Mouse (Mus musculus): ENCODE measurements around the gene Cdr2l. TPM values are rescaled to one million over a fixed set of nuclear protein-coding genes. Genes with fewer than 3 reads are reported as not detected.
A peak's percentile ranks its signal among the peaks of the same experiment; 100 is the strongest.

The Cdr2l gene
- total RNA-seq, 1 experiment from 2014 or later, result 0.12 TPM

GRCm38 (mm10) chr11:115400630-115401391 is 19.1 kb downstream of the Cdr2l start:
- no peak for ATAC-seq (ENCODE audit: extremely low read depth, insufficient number of reproducible peaks, low FRiP score, poor library complexity, severe bottlenecking)

- ATAC-seq (ENCODE audit: extremely low read depth, insufficient number of reproducible peaks, low FRiP score, poor library complexity, severe bottlenecking), result peak; percentile 73
These were observed 21.8 kb downstream of the Cdr2l start, which contains the start of gene Mrpl58 for GRCm38 (mm10) chr11:115403338-115404124. Gene Mrpl58 (plus strand): TSS chr11:115403752.

- ATAC-seq (ENCODE audit: extremely low read depth, insufficient number of reproducible peaks, low FRiP score, poor library complexity, severe bottlenecking), result no peak
These were observed 24.0 kb downstream of the Cdr2l start for GRCm38 (mm10) chr11:115405723-115406122.

GRCm38 (mm10) chr11:115406858-115407401 is 25.2 kb downstream of the Cdr2l start:
- no peak for ATAC-seq (ENCODE audit: extremely low read depth, insufficient number of reproducible peaks, low FRiP score, poor library complexity, severe bottlenecking)

GRCm38 (mm10) chr11:115408266-115408920 is 26.7 kb downstream of the Cdr2l start:
- ATAC-seq (ENCODE audit: extremely low read depth, insufficient number of reproducible peaks, low FRiP score, poor library complexity, severe bottlenecking), result no peak

- ATAC-seq (ENCODE audit: extremely low read depth, insufficient number of reproducible peaks, low FRiP score, poor library complexity, severe bottlenecking), result no peak
These were observed 27.8 kb downstream of the Cdr2l start for GRCm38 (mm10) chr11:115409556-115409955.

- peak; percentile 97 for ATAC-seq (ENCODE audit: extremely low read depth, insufficient number of reproducible peaks, low FRiP score, poor library complexity, severe bottlenecking)
These were observed 38.0 kb downstream of the Cdr2l start, which contains the start of the genes Atp5h and Kctd2 for GRCm38 (mm10) chr11:115419531-115420237. Gene Atp5h (minus strand): TSS chr11:115419962. Gene Kctd2 (plus strand): TSS chr11:115420128.

- no peak for ATAC-seq (ENCODE audit: extremely low read depth, insufficient number of reproducible peaks, low FRiP score, poor library complexity, severe bottlenecking)
These were observed 38.8 kb downstream of the Cdr2l start for GRCm38 (mm10) chr11:115420336-115421190.

- ATAC-seq (ENCODE audit: extremely low read depth, insufficient number of reproducible peaks, low FRiP score, poor library complexity, severe bottlenecking), result no peak
These were observed 39.6 kb downstream of the Cdr2l start for GRCm38 (mm10) chr11:115421328-115421727.

- ATAC-seq (ENCODE audit: extremely low read depth, insufficient number of reproducible peaks, low FRiP score, poor library complexity, severe bottlenecking), result no peak
These were observed 40.3 kb downstream of the Cdr2l start for GRCm38 (mm10) chr11:115421972-115422371.

GRCm38 (mm10) chr11:115423091-115423490 is 41.4 kb downstream of the Cdr2l start:
- no peak for ATAC-seq (ENCODE audit: extremely low read depth, insufficient number of reproducible peaks, low FRiP score, poor library complexity, severe bottlenecking)

GRCm38 (mm10) chr11:115424666-115425065 is 43.0 kb downstream of the Cdr2l start:
- no peak for ATAC-seq (ENCODE audit: extremely low read depth, insufficient number of reproducible peaks, low FRiP score, poor library complexity, severe bottlenecking)

- no peak for ATAC-seq (ENCODE audit: extremely low read depth, insufficient number of reproducible peaks, low FRiP score, poor library complexity, severe bottlenecking)
These were observed 44.0 kb downstream of the Cdr2l start for GRCm38 (mm10) chr11:115425671-115426070.

GRCm38 (mm10) chr11:115427482-115428331 is 46.0 kb downstream of the Cdr2l start:
- ATAC-seq (ENCODE audit: extremely low read depth, insufficient number of reproducible peaks, low FRiP score, poor library complexity, severe bottlenecking), result peak; percentile 62

- ATAC-seq (ENCODE audit: extremely low read depth, insufficient number of reproducible peaks, low FRiP score, poor library complexity, severe bottlenecking), result no peak
These were observed 47.6 kb downstream of the Cdr2l start for GRCm38 (mm10) chr11:115429307-115429706.

GRCm38 (mm10) chr11:115430561-115430960 is 48.8 kb downstream of the Cdr2l start:
- no peak for ATAC-seq (ENCODE audit: extremely low read depth, insufficient number of reproducible peaks, low FRiP score, poor library complexity, severe bottlenecking)

- no peak for ATAC-seq (ENCODE audit: extremely low read depth, insufficient number of reproducible peaks, low FRiP score, poor library complexity, severe bottlenecking)
These were observed 51.1 kb downstream of the Cdr2l start for GRCm38 (mm10) chr11:115432814-115433213.

Measured in neutrophil, adult 5-6 weeks (primary cell).